Mouse (Mus musculus): ENCODE measurements around the gene BC051142. TPM values are rescaled to one million over a fixed set of nuclear protein-coding genes. Genes with fewer than 3 reads are reported as not detected.
"Not testable (repeated sequence)": the region's sequence is repeated elsewhere in the genome, so short reads cannot be mapped to it uniquely, and the experiment has no call there.

BC051142 gene
- polyA plus RNA-seq, 1 experiment from 2014 or later, result 1.3 TPM

DNA sequence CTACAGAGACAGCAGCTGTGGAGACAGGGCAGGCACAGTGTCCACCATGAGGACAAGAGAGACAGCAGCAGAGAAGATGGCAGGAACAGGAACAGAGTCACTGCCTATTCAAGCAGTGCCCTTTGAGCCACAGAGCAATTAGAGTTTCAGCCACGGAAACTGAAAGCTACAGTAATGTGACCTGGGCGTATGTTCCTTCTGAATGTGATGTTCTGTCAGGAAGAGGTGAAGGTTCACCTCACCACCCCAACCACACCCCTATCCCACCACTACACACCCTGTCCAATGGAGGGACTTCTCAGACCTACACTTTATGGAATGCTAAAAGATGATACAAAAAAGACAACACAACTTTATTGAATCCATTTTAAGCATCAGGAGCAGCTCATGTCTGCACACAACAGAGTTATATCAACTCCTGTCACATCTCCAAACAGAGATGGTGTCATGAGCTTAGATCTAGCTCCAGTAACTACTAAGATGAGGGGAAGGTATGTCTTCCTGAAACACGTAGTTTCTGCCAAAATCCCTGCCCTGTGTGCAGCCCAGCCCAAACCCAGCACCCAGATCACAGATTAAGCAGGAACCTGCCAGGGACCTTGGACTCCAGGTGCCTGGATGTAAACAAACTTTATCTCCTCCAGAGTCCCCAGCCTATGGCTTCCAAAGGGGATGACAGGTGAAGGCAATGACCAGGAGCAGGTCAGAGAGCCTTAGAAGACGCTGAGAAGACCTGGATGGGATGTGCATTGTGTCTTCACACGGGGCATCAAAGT is 78.8 kb downstream of the BC051142 start, which contains the start of gene Btnl4:
Gene Btnl4 (minus strand): TSS at position 81 of the 776 bp plus-strand sequence.
- not testable (repeated sequence) for H3K4me3 ChIP-seq; DNase-seq (ENCODE audit: extremely low spot score, low spot score); H3K9me3 ChIP-seq; H3K36me3 ChIP-seq (replicated peaks); H3K27me3 ChIP-seq (ENCODE audit: poor library complexity, severe bottlenecking); H3K4me1 ChIP-seq; H3K27ac ChIP-seq
- WGBS, result 85% methylated on average over 5 of the region's 5 CpGs

- no peak overlapping the region for H3K4me3 ChIP-seq
- no peak for DNase-seq (ENCODE audit: extremely low spot score, low spot score)
- no peaks in the 10 kb centered on the region for H3K4me1 ChIP-seq
- H3K27me3 ChIP-seq (ENCODE audit: poor library complexity, severe bottlenecking), result no peaks in the 10 kb centered on the region
- H3K27ac ChIP-seq, result no peak overlapping the region
- H3K9me3 ChIP-seq, result no peaks in the 10 kb centered on the region
- H3K36me3 ChIP-seq (replicated peaks), result no peaks in the 10 kb centered on the region
These were observed 94.2 kb downstream of the BC051142 start for GRCm38 (mm10) chr17:34492796-34493195.

GRCm38 (mm10) chr17:34495156-34495555 is 96.5 kb downstream of the BC051142 start:
- not testable (repeated sequence) for H3K36me3 ChIP-seq (replicated peaks); H3K4me3 ChIP-seq; H3K27ac ChIP-seq; DNase-seq (ENCODE audit: extremely low spot score, low spot score); H3K4me1 ChIP-seq; H3K9me3 ChIP-seq; H3K27me3 ChIP-seq (ENCODE audit: poor library complexity, severe bottlenecking)
- WGBS, result 83% methylated on average over 2 of the region's 2 CpGs

GRCm38 (mm10) chr17:34496539-34496938 is 97.9 kb downstream of the BC051142 start:
- DNase-seq (ENCODE audit: extremely low spot score, low spot score), result no peak
- Histone ChIP-seq H3K4me1 (no peaks in the 10 kb centered on the region), H3K4me3 (no peak overlapping the region), H3K27me3 (ENCODE audit: poor library complexity, severe bottlenecking) (no peaks in the 10 kb centered on the region), H3K27ac (no peak overlapping the region), H3K36me3 (replicated peaks) (no peaks in the 10 kb centered on the region), H3K9me3 (no peaks in the 10 kb centered on the region)
- WGBS, result 95% methylated on average over 1 of the region's 2 CpGs

DNA sequence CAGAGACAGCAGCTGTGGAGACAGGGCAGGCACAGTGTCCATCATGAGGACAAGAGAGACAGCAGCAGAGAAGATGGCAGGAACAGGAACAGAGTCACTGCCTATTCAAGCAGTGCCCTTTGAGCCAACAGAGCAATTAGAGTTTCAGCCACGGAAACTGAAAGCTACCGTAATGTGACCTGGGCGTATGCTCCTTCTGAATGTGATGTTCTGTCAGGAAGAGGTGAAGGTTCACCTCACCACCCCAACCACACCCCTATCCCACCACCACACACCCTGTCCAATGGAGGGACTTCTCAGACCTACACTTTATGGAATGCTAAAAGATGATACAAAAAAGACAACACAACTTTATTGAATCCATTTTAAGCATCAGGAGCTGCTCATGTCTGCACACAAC is 98.7 kb downstream of the BC051142 start:
- H3K4me3 ChIP-seq; H3K9me3 ChIP-seq; H3K4me1 ChIP-seq; DNase-seq (ENCODE audit: extremely low spot score, low spot score); H3K27me3 ChIP-seq (ENCODE audit: poor library complexity, severe bottlenecking); H3K27ac ChIP-seq; H3K36me3 ChIP-seq (replicated peaks): not testable (repeated sequence)
- WGBS, result 86% methylated on average over 3 of the region's 3 CpGs

- DNase-seq (ENCODE audit: extremely low spot score, low spot score); H3K4me3 ChIP-seq; H3K9me3 ChIP-seq; H3K4me1 ChIP-seq; H3K27me3 ChIP-seq (ENCODE audit: poor library complexity, severe bottlenecking); H3K27ac ChIP-seq; H3K36me3 ChIP-seq (replicated peaks): not testable (repeated sequence)
- 82% methylated on average over 3 of the region's 4 CpGs for WGBS
These were observed 99.1 kb downstream of the BC051142 start for GRCm38 (mm10) chr17:34497726-34498125.

GRCm38 (mm10) chr17:34507591-34507990 is 109.0 kb downstream of the BC051142 start:
- no peaks in the 10 kb centered on the region for H3K4me1 ChIP-seq
- H3K9me3 ChIP-seq, result no peaks in the 10 kb centered on the region
- H3K36me3 ChIP-seq (replicated peaks), result no peaks in the 10 kb centered on the region
- H3K4me3 ChIP-seq, result no peak overlapping the region
- no peak overlapping the region for H3K27ac ChIP-seq
- DNase-seq (ENCODE audit: extremely low spot score, low spot score), result no peak
- no peaks in the 10 kb centered on the region for H3K27me3 ChIP-seq (ENCODE audit: poor library complexity, severe bottlenecking)

Other genes starting within 250 kb of the BC051142 start
- gene H2-DMb1, start 245.7 kb upstream of the BC051142 start, polyA plus RNA-seq (2016; fragmentation: Nextera tagmentation; extraction: Ambion mirVana), result 0.24 and 0.81 TPM in 2 replicates
- gene Tap1, start 211.3 kb upstream of the BC051142 start, polyA plus RNA-seq (2016; fragmentation: Nextera tagmentation; extraction: Ambion mirVana), result 1.4 and 1.7 TPM in 2 replicates
- 0.79 and 1.3 TPM in 2 replicates for gene Psmb9, start 211.1 kb upstream of the BC051142 start, polyA plus RNA-seq (2016; fragmentation: Nextera tagmentation; extraction: Ambion mirVana)
- 1.2 and 1.3 TPM in 2 replicates for gene Psmb8, start 201.1 kb upstream of the BC051142 start, polyA plus RNA-seq (2016; fragmentation: Nextera tagmentation; extraction: Ambion mirVana)
- gene Tap2, start 195.3 kb upstream of the BC051142 start, polyA plus RNA-seq (2016; fragmentation: Nextera tagmentation; extraction: Ambion mirVana), result 0.18 and 0.60 TPM in 2 replicates
- gene H2-Ob, start 159.9 kb upstream of the BC051142 start, polyA plus RNA-seq (2016; fragmentation: Nextera tagmentation; extraction: Ambion mirVana), result not detected in 2 replicates
- 9.8 and 12.5 TPM in 2 replicates for gene H2-Ab1, start 141.1 kb upstream of the BC051142 start, polyA plus RNA-seq (2016; fragmentation: Nextera tagmentation; extraction: Ambion mirVana)
- gene H2-Aa, start 111.0 kb upstream of the BC051142 start, polyA plus RNA-seq (2016; fragmentation: Nextera tagmentation; extraction: Ambion mirVana), result 0.17 TPM in 1 of 2 replicates, not detected in the other
- gene H2-Eb1, start 93.0 kb upstream of the BC051142 start, polyA plus RNA-seq (2016; fragmentation: Nextera tagmentation; extraction: Ambion mirVana), result 0.54 and 1.0 TPM in 2 replicates
- not detected in 2 replicates for gene H2-Eb2, start 73.2 kb upstream of the BC051142 start, polyA plus RNA-seq (2016; fragmentation: Nextera tagmentation; extraction: Ambion mirVana)
- not detected in 2 replicates for gene Btnl2, start 44.0 kb upstream of the BC051142 start, polyA plus RNA-seq (2016; fragmentation: Nextera tagmentation; extraction: Ambion mirVana)
- not detected in 2 replicates for gene Btnl1, start 21.7 kb upstream of the BC051142 start, polyA plus RNA-seq (2016; fragmentation: Nextera tagmentation; extraction: Ambion mirVana)
- gene Btnl4, start 78.5 kb downstream of the BC051142 start, polyA plus RNA-seq (2016; fragmentation: Nextera tagmentation; extraction: Ambion mirVana), result not detected in 2 replicates
- not detected in 2 replicates for gene Btnl6, start 118.5 kb downstream of the BC051142 start, polyA plus RNA-seq (2016; fragmentation: Nextera tagmentation; extraction: Ambion mirVana)
- 6.1 and 7.0 TPM in 2 replicates for gene Notch4, start 165.4 kb downstream of the BC051142 start, polyA plus RNA-seq (2016; fragmentation: Nextera tagmentation; extraction: Ambion mirVana)
- gene Gpsm3, start 191.0 kb downstream of the BC051142 start, polyA plus RNA-seq (2016; fragmentation: Nextera tagmentation; extraction: Ambion mirVana), result 5.9 and 6.5 TPM in 2 replicates
- gene Pbx2, start 192.4 kb downstream of the BC051142 start, polyA plus RNA-seq (2016; fragmentation: Nextera tagmentation; extraction: Ambion mirVana), result 15.6 and 15.7 TPM in 2 replicates
- gene Ager, start 199.0 kb downstream of the BC051142 start, polyA plus RNA-seq (2016; fragmentation: Nextera tagmentation; extraction: Ambion mirVana), result 2.3 TPM in 2 replicates
- 185 and 186 TPM in 2 replicates for gene Rnf5, start 204.9 kb downstream of the BC051142 start, polyA plus RNA-seq (2016; fragmentation: Nextera tagmentation; extraction: Ambion mirVana)
- 60.8 and 62.7 TPM in 2 replicates for gene Agpat1, start 205.4 kb downstream of the BC051142 start, polyA plus RNA-seq (2016; fragmentation: Nextera tagmentation; extraction: Ambion mirVana)
- 1.6 and 3.1 TPM in 2 replicates for gene Egfl8, start 217.2 kb downstream of the BC051142 start, polyA plus RNA-seq (2016; fragmentation: Nextera tagmentation; extraction: Ambion mirVana)
- 22.1 and 22.4 TPM in 2 replicates for gene Ppt2, start 229.7 kb downstream of the BC051142 start, polyA plus RNA-seq (2016; fragmentation: Nextera tagmentation; extraction: Ambion mirVana)
- gene Prrt1, start 230.7 kb downstream of the BC051142 start, polyA plus RNA-seq (2016; fragmentation: Nextera tagmentation; extraction: Ambion mirVana), result 0.54 and 0.62 TPM in 2 replicates
- 14.8 and 15.5 TPM in 2 replicates for gene Fkbpl, start 245.9 kb downstream of the BC051142 start, polyA plus RNA-seq (2016; fragmentation: Nextera tagmentation; extraction: Ambion mirVana)
- gene Atf6b, start 248.3 kb downstream of the BC051142 start, polyA plus RNA-seq (2016; fragmentation: Nextera tagmentation; extraction: Ambion mirVana), result 105 and 106 TPM in 2 replicates

Data from forebrain, embryonic 10.5 days (tissue).